Mouse (Mus musculus) bone marrow, adult 2 months (tissue): ENCODE measurements around the gene Vwf.

Experiments used
- CTCF ChIP-seq: fragments of 200-500 bp; IDR thresholded peaks from 2 replicates; pipeline ENCODE4 v1.5.1; 2011; ENCODE audit warnings: low read length, control low read depth; ENCODE audit not compliant: control insufficient read depth, insufficient read depth
- POLR2A ChIP-seq: fragments of 200-500 bp; IDR thresholded peaks from 2 replicates; pipeline ENCODE4 v1.6.1; 2011; ENCODE audit warnings: low read depth, mild to moderate bottlenecking, control low read depth, low read length, borderline replicate concordance; ENCODE audit not compliant: control insufficient read depth

- no peak for TF ChIP-seq POLR2A
- TF ChIP-seq CTCF, result peak; percentile 29; the same call in 1 of the 2 replicates
These were observed 41.7 kb downstream of the Vwf start for GRCm38 (mm10) chr6:125588241-125588640.
